Comparison of ENCODE assay signal across 8 mouse cellular contexts in the genomic region with DNA sequence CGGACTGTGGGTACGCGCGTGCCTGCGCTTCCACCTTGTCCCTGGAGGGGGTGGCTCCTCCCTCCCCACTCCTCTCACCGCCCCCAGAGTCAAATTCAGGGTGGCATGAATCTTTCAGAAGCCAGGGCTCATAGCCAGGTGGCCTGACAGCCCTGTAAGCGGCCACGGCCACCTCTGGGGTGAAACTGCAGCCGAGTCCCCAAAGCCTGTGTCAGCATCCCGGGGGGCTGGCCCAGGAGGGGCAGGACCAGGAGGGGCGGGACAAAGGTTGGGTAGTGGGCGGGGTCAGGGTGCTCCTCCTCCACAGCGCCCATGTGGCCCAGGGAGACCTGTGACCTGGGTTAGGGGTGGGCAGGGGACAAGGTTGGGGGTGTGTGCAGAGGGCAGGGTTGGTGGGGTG. TPM values are rescaled to one million over a fixed set of nuclear protein-coding genes. Genes with fewer than 3 reads are reported as not detected.
DNase-seq lines count a peak whose midpoint lies in the region; ATAC-seq and TF ChIP-seq lines count a peak whose summit lies in the region.

No protein-coding gene starts in this region.

- H3K27me3 ChIP-seq in kidney, postnatal 0 days (ENCODE audit: insufficient read depth, low read length), result no peaks in the 10 kb centered on the region
- no peaks in the 10 kb centered on the region for H3K27me3 ChIP-seq in hindbrain, embryonic 14.5 days (ENCODE audit: control insufficient read depth, insufficient read depth, low read length)
- H3K27me3 ChIP-seq in midbrain, embryonic 11.5 days (ENCODE audit: control insufficient read depth, insufficient read depth, low read length), result no peaks in the 10 kb centered on the region

- H3K27ac ChIP-seq in kidney, postnatal 0 days, result no peak overlapping the region
- no peak overlapping the region for H3K27ac ChIP-seq in hindbrain, embryonic 14.5 days
- H3K27ac ChIP-seq in midbrain, embryonic 11.5 days (ENCODE audit: low read depth, low read length), result no peak overlapping the region

- H3K4me1 ChIP-seq in kidney, postnatal 0 days (replicated peaks; ENCODE audit: insufficient read depth, low read length), result peaks cover 7% of the 10 kb centered on the region
- peaks cover 12% of the 10 kb centered on the region for H3K4me1 ChIP-seq in hindbrain, embryonic 14.5 days (replicated peaks; ENCODE audit: control insufficient read depth, insufficient read depth, low read length)
- peaks cover 21% of the 10 kb centered on the region for H3K4me1 ChIP-seq in midbrain, embryonic 11.5 days (ENCODE audit: control insufficient read depth, insufficient read depth, low read length)

- H3K4me2 ChIP-seq in kidney, postnatal 0 days (ENCODE audit: low read length), result peak overlapping the region; percentile 48
- H3K4me2 ChIP-seq in hindbrain, embryonic 14.5 days (replicated peaks), result peak overlapping the region; percentile 40
- H3K4me2 ChIP-seq in midbrain, embryonic 11.5 days, result peak overlapping the region; percentile 23; the same call in 1 of the 2 replicates

- 0 out of 2 replicates have a peak overlapping the region, but pooled peaks have one; percentile 5 for H3K9ac ChIP-seq in kidney, postnatal 0 days (ENCODE audit: low read depth, low read length)
- 0 out of 2 replicates have a peak overlapping the region, but pooled peaks have one; percentile 5 for H3K9ac ChIP-seq in hindbrain, embryonic 14.5 days
- 0 out of 2 replicates have a peak overlapping the region, but pooled peaks have one; percentile 5 for H3K9ac ChIP-seq in midbrain, embryonic 11.5 days (ENCODE audit: low read length)

- 0 out of 2 replicates have a peak, but pooled peaks have one; percentile 3 for TF ChIP-seq CTCF in kidney, postnatal 0 days (IDR thresholded peaks at IDR 0.05; ENCODE audit: low read depth)

- H3K9me3 ChIP-seq in kidney, postnatal 0 days (replicated peaks; ENCODE audit: low read length), result no peaks in the 10 kb centered on the region
- H3K9me3 ChIP-seq in hindbrain, embryonic 14.5 days (ENCODE audit: control insufficient read depth, low read length), result no peaks in the 10 kb centered on the region
- no peaks in the 10 kb centered on the region for H3K9me3 ChIP-seq in midbrain, embryonic 11.5 days (ENCODE audit: control insufficient read depth, low read length)

- H3K36me3 ChIP-seq in kidney, postnatal 0 days (ENCODE audit: insufficient read depth, low read length), result no peaks in the 10 kb centered on the region
- no peaks in the 10 kb centered on the region for H3K36me3 ChIP-seq in hindbrain, embryonic 14.5 days (replicated peaks; ENCODE audit: control insufficient read depth, insufficient read depth)
- H3K36me3 ChIP-seq in midbrain, embryonic 11.5 days (ENCODE audit: control insufficient read depth, insufficient read depth, low read length), result no peaks in the 10 kb centered on the region

- WGBS in kidney, postnatal 0 days, result 14% methylated on average over 13 of the region's 13 CpGs
- 8% methylated on average over 13 of the region's 13 CpGs for WGBS in hindbrain, embryonic 14.5 days
- WGBS in midbrain, embryonic 11.5 days, result 4% methylated on average over 12 of the region's 13 CpGs

- H3K4me3 ChIP-seq in kidney, postnatal 0 days (replicated peaks; ENCODE audit: low read depth, low read length), result 0 out of 2 replicates have a peak overlapping the region, but pooled peaks have one; percentile 3
- 0 out of 2 replicates have a peak overlapping the region, but pooled peaks have one; percentile 8 for H3K4me3 ChIP-seq in hindbrain, embryonic 14.5 days (replicated peaks; ENCODE audit: low read length)
- H3K4me3 ChIP-seq in midbrain, embryonic 11.5 days (ENCODE audit: low read depth, low read length), result no peak overlapping the region

- ATAC-seq in kidney, postnatal 0 days (replicated peaks; ENCODE audit: low FRiP score, low read depth), result no peak
- ATAC-seq in hindbrain, embryonic 14.5 days (ENCODE audit: low FRiP score), result no peak
- ATAC-seq in midbrain, embryonic 11.5 days (ENCODE audit: low FRiP score), result no peak

- DNase-seq in kidney, postnatal 0 days (ENCODE audit: low spot score), result no peak
- no peak for DNase-seq in kidney, postnatal 25 days
- peak; percentile 75 for DNase-seq in adrenal gland, postnatal 25 days
- no peak for DNase-seq in hindbrain, embryonic 14.5 days (ENCODE audit: low spot score)
- no peak for DNase-seq in midbrain, embryonic 11.5 days (ENCODE audit: low spot score, missing footprints)
- no peak for DNase-seq in T-cell, adult 2 months (ENCODE audit: low spot score)
- no peak for DNase-seq in gastrocnemius, postnatal 25 days
- no peak for DNase-seq in cerebellum, postnatal 25 days

RNA-seq across cellular contexts. Expression of a gene that starts 57.9 kb away (rescaled TPM):
- polyA plus RNA-seq in kidney, postnatal 0 days (2015; fragmentation: Nextera tagmentation; extraction: Ambion mirVana), result 4.8 and 5.0 TPM in 2 replicates
- 12.6 and 17.8 TPM in 2 replicates for total RNA-seq in adrenal gland, postnatal 25 days (2021)
- polyA plus RNA-seq in hindbrain, embryonic 14.5 days (2014; fragmentation: Nextera tagmentation; extraction: Ambion mirVana), result 2.5 and 2.6 TPM in 2 replicates
- 0.98 and 1.2 TPM in 2 replicates for polyA plus RNA-seq in midbrain, embryonic 11.5 days (2014; fragmentation: Nextera tagmentation; extraction: Ambion mirVana)
- total RNA-seq in gastrocnemius, postnatal 25 days (2021), result 10 to 100 TPM; 25.7 to 28.0 TPM
